Mouse (Mus musculus) lung, embryonic 15.5 days (tissue): ENCODE measurements around the gene Zfp638. TPM values are rescaled to one million over a fixed set of nuclear protein-coding genes. Genes with fewer than 3 reads are reported as not detected.
"Not testable (repeated sequence)": the region's sequence is repeated elsewhere in the genome, so short reads cannot be mapped to it uniquely, and the experiment has no call there.

Source experiments
- ATAC-seq: fragments of 200-750 bp; cut with Nextera tagmentation; 2 replicates; pipeline ENCODE4 v1.8.0; 2017; ENCODE audit warnings: moderate number of reproducible peaks, borderline replicate concordance; ENCODE audit not compliant: low FRiP score, low TSS enrichment; ENCODE audit errors: extremely low read depth
- H3K27ac ChIP-seq: fragments of 300-500 bp; sonication (generic); 2 replicates; pipeline ENCODE4 v1.5.1; 2015; ENCODE audit warnings: moderate library complexity, mild to moderate bottlenecking, inconsistent platforms
- H3K27me3 ChIP-seq: fragments of 300-500 bp; sonication (generic); 2 replicates; pipeline ENCODE4 v1.6.1; 2015; ENCODE audit warnings: inconsistent platforms
- H3K36me3 ChIP-seq: fragments of 300-500 bp; sonication (generic); 2 replicates; pipeline ENCODE4 v1.6.1; 2015; ENCODE audit warnings: inconsistent platforms
- H3K4me1 ChIP-seq: fragments of 300-500 bp; sonication (generic); 2 replicates; pipeline ENCODE4 v1.6.1; 2015; ENCODE audit warnings: inconsistent platforms
- H3K4me2 ChIP-seq: fragments of 300-500 bp; sonication (generic); 2 replicates; pipeline ENCODE4 v1.6.1; 2015; ENCODE audit warnings: inconsistent platforms, mild to moderate bottlenecking, moderate library complexity
- H3K4me3 ChIP-seq: fragments of 300-500 bp; sonication (generic); 2 replicates; pipeline ENCODE4 v1.5.1; 2015; ENCODE audit warnings: mild to moderate bottlenecking, inconsistent platforms
- H3K9ac ChIP-seq: fragments of 300-500 bp; sonication (generic); 2 replicates; pipeline ENCODE4 v1.6.1; 2015; ENCODE audit warnings: inconsistent platforms
- H3K9me3 ChIP-seq: fragments of 300-500 bp; sonication (generic); 2 replicates; pipeline ENCODE4 v1.6.1; 2016; ENCODE audit warnings: inconsistent platforms
- WGBS: fragments of 180-500 bp; shearing (Covaris S2); methylation state at CpG from one replicate; pipeline ENCODE4 v1.1.7; 2015; 5-methylcytosine and 5-hydroxymethylcytosine counted together
- polyA plus RNA-seq: library from polyadenylated mRNA; unstranded; fragments of >200 nt; fragmentation: Nextera tagmentation; extraction: Ambion mirVana; gene quantifications from 2 replicates; pipeline ENCODE4 v1.2.1, GENCODE M21; 2015

Zfp638 gene
- polyA plus RNA-seq: 57.7 and 59.1 TPM in 2 replicates

DNA sequence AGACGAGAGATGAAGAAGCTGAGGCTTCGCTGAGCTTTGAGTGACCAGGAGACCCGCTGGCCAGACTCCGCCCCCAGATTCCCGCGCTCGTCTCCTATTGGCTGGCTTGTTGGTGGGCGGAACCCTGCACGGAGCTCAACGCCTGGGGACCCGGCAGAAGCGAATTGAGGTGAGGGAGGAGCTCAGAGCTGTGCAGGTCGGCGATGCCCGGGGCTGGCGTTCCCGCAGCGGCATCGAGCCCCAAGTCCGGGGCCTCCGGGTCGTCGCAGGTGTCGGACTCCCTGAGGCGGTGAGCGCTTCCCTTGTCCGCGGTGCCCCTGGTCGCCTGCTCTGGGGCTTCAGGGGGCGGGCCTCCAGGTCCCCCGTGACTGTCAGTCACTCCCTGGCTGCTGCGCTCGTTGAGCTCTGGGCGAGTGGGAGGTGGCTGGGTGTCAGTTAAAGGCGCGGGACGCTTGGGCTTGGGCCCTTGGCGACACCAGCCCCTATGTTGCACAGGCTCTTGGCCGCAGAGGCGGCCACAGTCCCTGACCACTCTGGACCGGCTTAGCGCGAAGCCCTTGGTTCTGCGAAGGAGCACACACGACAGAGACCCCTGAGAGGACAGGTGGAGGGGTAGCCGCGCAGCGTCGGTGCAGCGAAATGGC is at the start of gene Zfp638:
Gene Zfp638, plus strand, starts transcription at position 156 of the 644 bp plus-strand sequence.
- under 1% methylated on average over 48 of the region's 50 CpGs for WGBS
- no peaks in the 10 kb centered on the region for H3K27me3 ChIP-seq
- H3K9me3 ChIP-seq: no peaks in the 10 kb centered on the region
- ATAC-seq: peak; percentile 97
- H3K4me3 ChIP-seq: peak within 1 kb of the TSS; percentile 64
- H3K4me2 ChIP-seq: peak within 1 kb of the TSS; percentile 98
- H3K36me3 ChIP-seq: no peaks in the 10 kb centered on the region
- no peaks in the 10 kb centered on the region for H3K4me1 ChIP-seq
- peak within 1 kb of the TSS; percentile 50 for H3K9ac ChIP-seq
- peak within 1 kb of the TSS; percentile 83 for H3K27ac ChIP-seq

DNA sequence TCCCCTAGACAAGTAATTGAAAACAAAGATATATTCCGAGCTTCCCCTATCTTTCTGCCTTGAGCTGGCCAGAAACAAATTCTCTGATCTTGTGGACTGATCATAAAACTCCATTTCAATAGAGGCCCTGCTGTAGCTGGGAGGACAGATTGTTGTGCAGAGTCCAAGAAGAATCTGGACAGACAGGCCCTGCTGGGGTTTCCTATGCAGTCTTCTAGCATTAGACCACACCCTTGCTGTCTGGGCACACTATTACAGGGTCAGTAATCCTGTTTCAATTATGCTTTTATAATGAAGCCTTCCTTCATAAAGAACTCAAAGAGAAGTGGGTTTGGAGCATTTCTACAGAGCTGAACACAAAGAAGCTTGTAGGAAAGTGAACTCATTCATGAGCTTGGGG is 47.9 kb upstream of the Zfp638 start:
- Histone ChIP-seq H3K4me3 (no peak overlapping the region), H3K27ac (no peak overlapping the region)
- 73% methylated on average over 1 of the region's 1 CpGs for whole genome bisulfite sequencing

DNA sequence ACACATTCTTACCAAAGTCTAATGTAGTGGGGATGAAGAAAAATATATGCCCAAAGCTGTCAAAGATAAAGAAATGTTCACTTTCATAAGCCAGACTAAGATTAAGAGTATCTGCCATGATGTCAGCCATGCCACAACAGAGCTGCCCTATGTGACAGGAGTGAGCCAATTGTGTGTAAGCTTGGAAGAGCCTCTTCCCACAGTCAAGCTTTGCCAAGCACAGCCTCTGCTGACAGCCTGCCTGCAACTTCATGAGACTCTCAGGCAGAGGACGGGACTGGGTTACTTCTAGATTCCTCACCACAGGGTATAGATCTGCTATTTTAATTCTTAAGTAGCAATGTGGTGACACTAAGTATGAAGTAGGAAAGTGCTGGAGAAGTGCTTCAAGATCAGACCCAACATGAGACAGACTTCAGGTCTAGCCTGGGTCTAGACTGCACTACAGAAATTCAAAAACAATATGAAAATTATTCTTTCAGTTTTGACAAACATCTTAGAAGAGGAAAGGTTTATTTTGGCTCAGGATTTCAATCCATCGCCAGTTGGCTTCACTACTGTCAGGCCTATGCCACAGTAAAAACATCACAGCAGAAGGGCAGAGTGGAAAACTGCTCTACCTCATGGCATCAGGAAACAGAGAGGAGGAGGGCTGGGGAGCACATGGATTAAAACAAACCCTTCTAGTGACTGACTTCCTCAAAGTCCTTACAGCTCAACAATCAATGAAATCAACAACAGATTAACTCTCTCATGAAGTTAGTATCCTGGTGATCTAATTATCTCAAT is 46.0 kb upstream of the Zfp638 start:
- Histone ChIP-seq H3K9me3 (no peaks in the 10 kb centered on the region), H3K4me1 (peaks cover 8% of the 10 kb centered on the region; the same call in 1 of the 2 replicates), H3K27me3 (no peaks in the 10 kb centered on the region), H3K4me3 (no peak overlapping the region), H3K36me3 (peaks cover 6% of the 10 kb centered on the region), H3K4me2 (no peak overlapping the region), H3K9ac (no peak overlapping the region), H3K27ac (no peak overlapping the region)
- no peak for ATAC-seq
- 80% methylated on average over 2 of the region's 2 CpGs for WGBS

More for the DNA sequence above, 47.9 kb upstream of the Zfp638 start:
- ATAC-seq: no peak
- Histone ChIP-seq H3K4me2 (no peak overlapping the region), H3K9ac (no peak overlapping the region), H3K27me3 (no peaks in the 10 kb centered on the region), H3K36me3 (peaks cover 7% of the 10 kb centered on the region), H3K4me1 (peaks cover 8% of the 10 kb centered on the region; the same call in 1 of the 2 replicates), H3K9me3 (no peaks in the 10 kb centered on the region)

DNA sequence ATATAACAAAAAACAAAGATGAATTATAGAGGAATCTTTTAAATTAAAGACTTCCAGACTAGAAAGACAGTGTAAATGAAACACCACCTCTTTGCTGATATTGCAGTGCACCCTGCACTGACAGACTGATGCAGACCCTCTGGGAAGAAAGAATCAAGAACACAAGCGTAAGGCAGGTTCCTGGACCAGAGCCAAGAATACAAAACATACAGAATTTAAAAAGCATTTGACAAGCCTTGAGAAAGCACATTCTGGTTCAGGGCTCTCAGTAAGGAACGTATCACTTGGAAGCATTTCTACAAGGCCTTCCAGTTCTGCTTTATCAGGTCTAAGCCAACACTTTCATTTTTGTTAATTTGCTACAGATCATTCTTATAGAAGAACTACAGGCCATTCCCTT is 45.1 kb upstream of the Zfp638 start:
- H3K9ac ChIP-seq: no peak overlapping the region
- 28% methylated on average over 2 of the region's 2 CpGs for WGBS
- peaks cover 8% of the 10 kb centered on the region; the same call in 1 of the 2 replicates for H3K4me1 ChIP-seq
- peaks cover 3% of the 10 kb centered on the region; the same call in 1 of the 2 replicates for H3K36me3 ChIP-seq
- no peak for ATAC-seq
- H3K4me3 ChIP-seq: no peak overlapping the region
- H3K4me2 ChIP-seq: no peak overlapping the region
- H3K27me3 ChIP-seq: no peaks in the 10 kb centered on the region
- H3K27ac ChIP-seq: no peak overlapping the region
- H3K9me3 ChIP-seq: no peaks in the 10 kb centered on the region

DNA sequence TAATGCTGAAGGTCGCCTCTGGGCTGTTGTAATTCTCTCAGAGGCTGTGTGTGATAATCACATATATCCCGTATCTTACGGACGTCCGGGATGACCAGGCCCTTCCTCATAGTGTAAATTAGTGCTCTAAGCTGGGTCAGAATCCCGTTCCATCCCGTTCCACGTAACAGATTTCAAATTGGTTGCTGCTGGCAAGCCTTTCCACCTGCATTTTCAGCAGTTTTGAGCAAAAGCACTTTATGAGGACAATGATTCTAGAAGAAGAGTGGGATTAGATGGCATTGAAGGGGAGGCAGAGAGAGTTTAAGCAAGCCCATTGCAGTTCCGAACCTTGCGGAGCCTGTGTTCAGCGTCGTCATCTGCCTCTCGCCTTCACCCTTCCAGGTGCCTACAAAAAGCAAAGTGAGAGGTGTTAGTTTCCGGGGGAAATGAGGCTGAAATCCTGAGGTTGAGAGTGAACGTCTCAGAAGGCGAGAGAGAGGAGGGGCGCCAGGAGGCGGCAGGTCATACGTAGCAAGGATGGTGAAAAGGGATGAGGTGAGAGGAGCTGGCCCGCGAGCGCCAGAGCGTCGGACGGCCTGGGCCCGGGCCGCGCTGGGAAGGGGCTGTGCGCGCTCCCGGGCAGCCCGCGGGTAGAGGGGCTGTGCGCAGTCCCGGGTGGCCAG is 35.8 kb upstream of the Zfp638 start:
- no peaks in the 10 kb centered on the region for H3K27me3 ChIP-seq
- no peaks in the 10 kb centered on the region for H3K9me3 ChIP-seq
- ATAC-seq: peak; percentile 82
- under 1% methylated on average over 35 of the region's 35 CpGs for WGBS
- H3K4me2 ChIP-seq: peak overlapping the region; percentile 86
- H3K4me3 ChIP-seq: peak overlapping the region; percentile 70
- peaks cover 2% of the 10 kb centered on the region; the same call in 1 of the 2 replicates for H3K36me3 ChIP-seq
- peak overlapping the region; percentile 63 for H3K9ac ChIP-seq
- H3K4me1 ChIP-seq: peaks cover 12% of the 10 kb centered on the region
- peak overlapping the region; percentile 85 for H3K27ac ChIP-seq

DNA sequence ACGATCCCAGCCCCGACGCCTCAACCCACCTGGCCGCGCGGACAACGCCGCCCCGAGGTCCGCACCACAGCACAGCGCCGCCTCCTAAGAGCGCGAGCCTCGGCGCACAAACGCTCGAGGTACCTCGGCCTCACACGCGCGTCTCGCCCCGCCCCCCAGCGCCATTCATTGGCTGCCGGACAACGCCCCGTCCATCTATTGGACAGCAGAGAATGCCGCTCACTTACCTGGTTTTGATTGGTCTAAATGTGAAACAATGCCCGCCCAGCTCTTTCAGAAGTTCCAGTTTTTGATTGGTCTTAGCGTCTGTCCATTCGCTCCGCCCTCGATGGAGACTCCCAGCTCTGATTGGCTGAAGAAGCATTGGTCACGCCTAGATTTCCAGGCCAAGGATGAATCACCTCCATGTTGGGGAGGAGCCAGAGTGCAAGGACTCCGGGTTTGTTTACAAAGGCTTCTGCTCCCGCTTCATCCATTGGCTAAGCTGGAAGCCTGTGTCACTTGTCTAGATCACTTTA is 35.2 kb upstream of the Zfp638 start, which contains the start of gene Paip2b:
Gene Paip2b, minus strand, starts transcription at position 136 of the 518 bp plus-strand sequence.
- ATAC-seq: peak; percentile 98
- Histone ChIP-seq H3K4me2 (peak within 1 kb of the TSS; percentile 86), H3K27me3 (no peaks in the 10 kb centered on the region), H3K9me3 (no peaks in the 10 kb centered on the region), H3K9ac (peak within 1 kb of the TSS; percentile 63), H3K4me3 (peak within 1 kb of the TSS; percentile 70), H3K27ac (peak within 1 kb of the TSS; percentile 85), H3K4me1 (peaks cover 12% of the 10 kb centered on the region), H3K36me3 (peaks cover 2% of the 10 kb centered on the region; the same call in 1 of the 2 replicates)
- whole genome bisulfite sequencing: under 1% methylated on average over 37 of the region's 37 CpGs

DNA sequence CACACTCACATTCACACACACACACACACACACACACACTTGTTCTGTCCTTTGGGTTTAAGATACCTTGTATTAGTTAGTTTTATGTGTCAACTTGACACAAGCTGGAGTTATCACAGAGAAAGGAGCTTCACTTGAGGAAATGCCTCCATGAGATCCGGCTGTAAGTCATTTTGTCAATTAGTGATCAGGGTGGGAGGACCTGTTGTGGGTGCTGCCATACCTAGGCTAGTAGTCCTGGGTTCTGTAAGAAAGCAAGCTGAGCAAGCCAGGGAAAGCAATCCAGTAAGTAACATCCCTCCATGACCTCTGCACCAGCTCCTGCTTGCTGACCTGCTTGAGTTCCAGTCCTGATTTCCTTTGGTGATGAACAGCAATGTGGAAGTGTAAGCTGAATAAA is 34.5 kb upstream of the Zfp638 start:
- Histone ChIP-seq H3K4me3 (peak overlapping the region; percentile 28; the same call in 1 of the 2 replicates), H3K27ac (peak overlapping the region; percentile 65), H3K4me2 (peak overlapping the region; percentile 52), H3K4me1 (peaks cover 12% of the 10 kb centered on the region)
- not testable (repeated sequence) for H3K9ac ChIP-seq, H3K27me3 ChIP-seq, H3K36me3 ChIP-seq, ATAC-seq, H3K9me3 ChIP-seq
- WGBS: 68% methylated on average over 1 of the region's 1 CpGs

DNA sequence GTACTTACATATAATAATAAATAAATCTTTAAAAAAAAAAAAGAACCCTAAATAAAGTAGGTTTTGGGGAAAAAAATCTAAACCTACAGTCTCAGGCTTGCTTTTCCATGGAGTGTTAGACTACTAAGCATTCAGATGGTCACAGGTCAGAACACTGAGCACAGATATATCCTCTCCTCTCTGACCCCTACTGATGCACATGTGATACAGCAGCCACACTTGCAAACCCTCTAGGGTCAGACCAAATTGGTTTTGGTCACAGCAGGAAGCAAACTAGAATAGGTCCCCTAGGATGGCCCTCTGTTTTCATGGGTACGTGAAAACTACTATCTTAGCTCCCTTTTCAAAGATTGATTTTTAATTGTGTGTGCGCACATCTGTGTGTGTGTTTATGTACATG is 30.1 kb upstream of the Zfp638 start:
- ATAC-seq: no peak
- no peak overlapping the region for H3K4me3 ChIP-seq
- 88% methylated on average over 2 of the region's 2 CpGs for WGBS
- no peak overlapping the region for H3K9ac ChIP-seq
- H3K27me3 ChIP-seq: no peaks in the 10 kb centered on the region
- H3K4me2 ChIP-seq: no peak overlapping the region
- 0 out of 2 replicates have a peak, but pooled peaks cover 3% of the 10 kb centered on the region for H3K4me1 ChIP-seq
- no peak overlapping the region for H3K27ac ChIP-seq
- no peaks in the 10 kb centered on the region for H3K9me3 ChIP-seq
- no peaks in the 10 kb centered on the region for H3K36me3 ChIP-seq

DNA sequence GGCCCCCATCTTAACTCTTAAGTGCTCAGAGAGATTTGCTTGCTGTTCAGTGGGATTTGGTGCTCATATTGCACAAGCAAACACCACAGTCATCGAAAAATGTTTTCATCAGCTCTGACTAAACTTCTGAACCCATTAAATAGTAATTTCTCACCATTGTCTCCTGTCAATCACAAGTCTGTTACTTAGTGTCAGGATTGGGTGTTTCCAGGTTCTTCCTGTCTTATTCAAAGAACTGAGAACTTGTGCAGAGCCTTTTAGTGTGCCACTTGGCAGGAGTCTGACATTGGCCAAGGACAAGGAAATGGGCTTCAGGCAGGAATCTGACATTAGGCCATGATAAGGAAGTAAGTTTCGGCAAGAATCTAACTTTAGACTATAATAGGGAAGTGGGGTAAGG is 28.9 kb upstream of the Zfp638 start:
- H3K9ac ChIP-seq: no peak overlapping the region
- no peak overlapping the region for H3K4me3 ChIP-seq
- no peak overlapping the region for H3K4me2 ChIP-seq
- H3K27ac ChIP-seq: no peak overlapping the region
- ATAC-seq: no peak
- no peaks in the 10 kb centered on the region for H3K36me3 ChIP-seq
- no peaks in the 10 kb centered on the region for H3K4me1 ChIP-seq
- WGBS: 66% methylated on average over 2 of the region's 2 CpGs
- H3K9me3 ChIP-seq: no peaks in the 10 kb centered on the region
- no peaks in the 10 kb centered on the region for H3K27me3 ChIP-seq

DNA sequence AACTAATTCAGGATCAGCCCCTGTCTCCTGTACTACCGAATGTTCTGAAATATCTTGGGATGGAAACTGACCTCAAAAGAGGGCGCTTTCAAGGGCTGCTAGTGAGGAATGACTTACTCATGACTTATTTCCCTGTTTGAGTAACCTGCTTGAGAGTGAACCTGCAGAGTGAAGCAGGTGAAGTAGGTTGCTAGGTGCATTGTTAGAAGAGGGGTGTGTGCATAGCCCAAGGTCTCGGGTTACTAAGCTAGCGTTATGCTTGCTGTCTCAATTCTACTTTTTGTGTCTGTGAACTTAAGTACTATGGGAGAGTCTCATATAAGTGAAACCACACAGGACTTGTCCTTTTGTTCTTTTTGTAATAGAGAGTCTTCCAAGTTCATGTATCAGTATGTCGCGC is 26.8 kb upstream of the Zfp638 start:
- no peaks in the 10 kb centered on the region for H3K27me3 ChIP-seq
- whole genome bisulfite sequencing: 58% methylated on average over 6 of the region's 6 CpGs
- H3K36me3 ChIP-seq: no peaks in the 10 kb centered on the region
- H3K27ac ChIP-seq: no peak overlapping the region
- H3K9ac ChIP-seq: no peak overlapping the region
- no peaks in the 10 kb centered on the region for H3K4me1 ChIP-seq
- no peak for ATAC-seq
- no peak overlapping the region for H3K4me2 ChIP-seq
- no peaks in the 10 kb centered on the region for H3K9me3 ChIP-seq
- H3K4me3 ChIP-seq: no peak overlapping the region

DNA sequence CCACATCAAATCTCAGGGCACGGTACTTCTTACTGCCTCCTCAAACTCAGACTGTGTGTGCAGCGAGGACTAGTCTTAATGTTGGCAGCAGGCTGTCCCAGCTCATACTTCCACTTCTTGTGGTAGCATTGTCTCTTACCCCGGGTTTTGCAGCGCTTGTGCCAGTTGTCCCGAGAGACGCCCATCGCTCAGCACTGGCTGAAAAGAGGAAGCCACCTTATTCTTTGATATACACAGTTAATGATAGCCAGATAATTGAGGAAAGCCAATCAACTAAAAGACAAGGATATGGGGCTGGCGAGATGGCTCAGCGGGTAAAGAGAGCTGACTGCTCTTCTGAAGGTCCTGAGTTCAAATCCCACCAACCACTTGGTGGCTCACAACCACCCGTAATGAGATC is 22.0 kb upstream of the Zfp638 start:
- Histone ChIP-seq H3K27me3 (no peaks in the 10 kb centered on the region), H3K9ac (no peak overlapping the region), H3K36me3 (no peaks in the 10 kb centered on the region), H3K4me2 (no peak overlapping the region), H3K4me1 (no peaks in the 10 kb centered on the region), H3K27ac (no peak overlapping the region), H3K4me3 (no peak overlapping the region), H3K9me3 (no peaks in the 10 kb centered on the region)
- ATAC-seq: no peak
- WGBS: 86% methylated on average over 10 of the region's 10 CpGs
